Mouse (Mus musculus): ENCODE data around the gene Tcf7l1. TPM values are rescaled to one million over a fixed set of nuclear protein-coding genes. Genes with fewer than 3 reads are reported as not detected.

The Tcf7l1 gene
- total and polyA plus RNA-seq, 2 experiments from 2014 or later: 1.3 to 9.2 TPM

DNA sequence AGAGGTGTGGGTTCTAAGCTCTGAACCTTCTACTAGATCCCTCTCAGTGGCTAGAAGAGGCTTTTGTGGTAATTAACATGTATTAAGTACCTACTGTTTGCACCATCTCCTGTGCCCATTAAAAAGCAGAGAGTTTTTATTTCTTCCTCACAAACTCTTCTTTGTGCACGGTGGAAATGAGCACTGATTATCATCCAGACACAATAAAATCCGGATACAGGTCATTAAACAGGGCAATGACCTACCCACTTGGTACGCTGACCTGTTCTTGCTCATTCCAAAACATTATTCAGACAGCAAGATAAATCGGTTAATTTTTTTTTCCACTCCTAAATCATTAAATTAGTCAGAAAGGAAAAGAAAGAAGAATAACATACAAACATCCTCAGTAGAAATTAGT, 106.8 kb downstream of the Tcf7l1 start:
- ATAC-seq (ENCODE audit: insufficient read depth, low read depth) (no peak), DNase-seq (ENCODE audit: low spot score) (no peak)
- Histone ChIP-seq H3K4me2 (ENCODE audit: low read depth, low read length) (no peak overlapping the region), H3K9ac (replicated peaks; ENCODE audit: low read depth, low read length) (no peak overlapping the region), H3K4me1 (ENCODE audit: control insufficient read depth, insufficient read depth) (peaks cover 31% of the 10 kb centered on the region), H3K9me3 (replicated peaks; ENCODE audit: control insufficient read depth, low read length) (no peaks in the 10 kb centered on the region), H3K36me3 (replicated peaks; ENCODE audit: control insufficient read depth, insufficient read depth, low read length) (no peaks in the 10 kb centered on the region), H3K4me3 (ENCODE audit: low read depth, low read length) (no peak overlapping the region), H3K27ac (ENCODE audit: low read depth) (no peak overlapping the region), H3K27me3 (ENCODE audit: control insufficient read depth, insufficient read depth, low read length) (no peaks in the 10 kb centered on the region)
- WGBS: 68% methylated on average over 4 of the region's 4 CpGs
- no peak for TF ChIP-seq CTCF (IDR thresholded peaks at IDR 0.05; ENCODE audit: low read depth)
- TF ChIP-seq EP300 (IDR thresholded peaks at IDR 0.05; ENCODE audit: low read depth): no peak

DNA sequence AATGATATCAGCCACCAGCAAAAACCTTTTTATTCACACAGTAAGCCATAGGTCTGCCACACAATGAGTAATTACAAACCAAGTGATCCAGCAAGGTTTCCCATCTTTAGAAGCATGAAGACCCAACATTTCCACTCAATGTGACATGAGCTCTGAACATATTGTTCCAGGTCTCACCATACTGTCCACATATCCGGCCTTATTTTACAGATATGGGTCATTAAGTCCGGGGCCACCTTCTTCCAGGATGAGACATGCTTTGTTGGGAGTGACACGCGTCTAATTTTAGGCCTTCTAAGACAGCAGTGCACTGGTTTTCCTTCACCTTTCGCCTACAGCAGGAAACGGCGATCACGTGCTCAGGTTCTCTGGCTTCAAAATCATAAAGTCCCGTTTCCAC, 108.1 kb downstream of the Tcf7l1 start:
- Histone ChIP-seq H3K4me1 (ENCODE audit: control insufficient read depth, insufficient read depth) (peaks cover 28% of the 10 kb centered on the region), H3K9me3 (replicated peaks; ENCODE audit: control insufficient read depth, low read length) (no peaks in the 10 kb centered on the region), H3K4me3 (ENCODE audit: low read depth, low read length) (no peak overlapping the region), H3K27me3 (ENCODE audit: control insufficient read depth, insufficient read depth, low read length) (no peaks in the 10 kb centered on the region), H3K36me3 (replicated peaks; ENCODE audit: control insufficient read depth, insufficient read depth, low read length) (no peaks in the 10 kb centered on the region), H3K27ac (ENCODE audit: low read depth) (peak overlapping the region; percentile 49; the same call in 1 of the 2 replicates), H3K9ac (replicated peaks; ENCODE audit: low read depth, low read length) (no peak overlapping the region), H3K4me2 (ENCODE audit: low read depth, low read length) (no peak overlapping the region)
- 53% methylated on average over 9 of the region's 9 CpGs for WGBS
- DNase-seq (ENCODE audit: low spot score) (no peak), ATAC-seq (ENCODE audit: insufficient read depth, low read depth) (no peak)
- TF ChIP-seq EP300 (IDR thresholded peaks at IDR 0.05; ENCODE audit: low read depth) (no peak), CTCF (IDR thresholded peaks at IDR 0.05; ENCODE audit: low read depth) (no peak)

DNA sequence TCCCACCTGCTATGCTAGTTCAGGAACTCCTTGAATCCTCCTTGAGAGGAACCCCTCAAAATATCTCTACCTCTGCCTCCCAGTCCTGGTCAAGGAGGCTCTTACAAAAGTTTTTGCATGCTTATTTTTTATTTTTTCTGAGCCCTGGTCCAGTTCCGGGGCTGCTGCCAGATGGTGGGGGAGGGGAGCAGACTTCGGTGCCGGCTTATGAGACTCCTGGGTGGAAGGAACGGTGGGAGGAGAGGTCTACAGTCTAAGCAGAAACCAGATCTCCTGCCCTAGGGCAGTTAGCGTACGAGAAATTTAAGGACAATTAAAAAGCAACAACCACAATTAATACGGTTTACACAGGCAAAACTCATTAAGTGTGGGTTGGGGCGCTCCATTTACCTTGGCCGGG, 110.4 kb downstream of the Tcf7l1 start:
- Histone ChIP-seq H3K4me2 (ENCODE audit: low read depth, low read length) (no peak overlapping the region), H3K9me3 (replicated peaks; ENCODE audit: control insufficient read depth, low read length) (no peaks in the 10 kb centered on the region), H3K9ac (replicated peaks; ENCODE audit: low read depth, low read length) (no peak overlapping the region), H3K27ac (ENCODE audit: low read depth) (no peak overlapping the region), H3K4me1 (ENCODE audit: control insufficient read depth, insufficient read depth) (peaks cover 18% of the 10 kb centered on the region; the same call in 1 of the 2 replicates), H3K27me3 (ENCODE audit: control insufficient read depth, insufficient read depth, low read length) (no peaks in the 10 kb centered on the region), H3K4me3 (ENCODE audit: low read depth, low read length) (no peak overlapping the region), H3K36me3 (replicated peaks; ENCODE audit: control insufficient read depth, insufficient read depth, low read length) (no peaks in the 10 kb centered on the region)
- no peak for DNase-seq (ENCODE audit: low spot score)
- TF ChIP-seq EP300 (IDR thresholded peaks at IDR 0.05; ENCODE audit: low read depth) (no peak), CTCF (IDR thresholded peaks at IDR 0.05; ENCODE audit: low read depth) (no peak)
- ATAC-seq (ENCODE audit: insufficient read depth, low read depth): no peak
- WGBS: 60% methylated on average over 9 of the region's 9 CpGs

DNA sequence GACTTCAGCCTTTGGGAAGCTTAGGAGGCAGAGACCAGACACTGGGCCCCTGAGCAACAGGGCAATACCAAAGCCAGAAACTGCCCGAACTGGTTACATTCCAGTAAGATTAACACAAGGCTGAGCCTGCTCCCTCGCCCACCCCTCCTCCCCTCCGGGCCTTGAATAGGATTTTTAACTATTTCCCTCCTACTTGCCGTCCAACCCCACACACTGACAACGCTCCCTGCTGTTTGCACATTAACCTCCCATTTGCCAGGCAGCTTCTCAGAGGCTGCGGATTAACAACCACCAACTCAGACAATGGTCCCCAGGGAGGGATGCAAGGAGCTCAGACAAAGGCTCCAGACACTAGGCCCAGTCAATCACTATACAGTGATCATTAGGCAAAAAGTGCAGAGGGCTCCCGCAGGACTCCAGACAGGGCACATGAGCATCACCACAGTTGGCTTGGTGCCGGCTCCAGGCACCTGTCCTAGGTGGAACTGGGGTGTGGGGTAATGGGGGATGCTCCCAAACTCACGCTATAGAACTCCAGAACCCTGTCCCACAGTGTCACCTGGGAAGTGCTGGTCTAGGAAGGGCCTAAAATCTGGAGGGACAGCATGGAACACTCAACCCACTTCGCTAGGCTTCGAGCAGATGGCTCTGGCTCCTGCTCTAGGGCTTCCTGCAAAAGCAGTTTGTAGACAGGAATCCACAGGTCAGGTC, 111.4 kb downstream of the Tcf7l1 start:
- ATAC-seq (ENCODE audit: insufficient read depth, low read depth): no peak
- H3K9me3 ChIP-seq (replicated peaks; ENCODE audit: control insufficient read depth, low read length): no peaks in the 10 kb centered on the region
- 43% methylated on average over 11 of the region's 11 CpGs for WGBS
- peaks cover 14% of the 10 kb centered on the region; the same call in 1 of the 2 replicates for H3K4me1 ChIP-seq (ENCODE audit: control insufficient read depth, insufficient read depth)
- peak overlapping the region; percentile 47; the same call in 1 of the 2 replicates for H3K27ac ChIP-seq (ENCODE audit: low read depth)
- DNase-seq (ENCODE audit: low spot score): no peak
- H3K9ac ChIP-seq (replicated peaks; ENCODE audit: low read depth, low read length): no peak overlapping the region
- peak overlapping the region; percentile 13; the same call in 1 of the 2 replicates for H3K4me2 ChIP-seq (ENCODE audit: low read depth, low read length)
- no peaks in the 10 kb centered on the region for H3K36me3 ChIP-seq (replicated peaks; ENCODE audit: control insufficient read depth, insufficient read depth, low read length)
- H3K4me3 ChIP-seq (ENCODE audit: low read depth, low read length): no peak overlapping the region
- H3K27me3 ChIP-seq (ENCODE audit: control insufficient read depth, insufficient read depth, low read length): no peaks in the 10 kb centered on the region
- TF ChIP-seq EP300 (IDR thresholded peaks at IDR 0.05; ENCODE audit: low read depth) (no peak), CTCF (IDR thresholded peaks at IDR 0.05; ENCODE audit: low read depth) (no peak)

DNA sequence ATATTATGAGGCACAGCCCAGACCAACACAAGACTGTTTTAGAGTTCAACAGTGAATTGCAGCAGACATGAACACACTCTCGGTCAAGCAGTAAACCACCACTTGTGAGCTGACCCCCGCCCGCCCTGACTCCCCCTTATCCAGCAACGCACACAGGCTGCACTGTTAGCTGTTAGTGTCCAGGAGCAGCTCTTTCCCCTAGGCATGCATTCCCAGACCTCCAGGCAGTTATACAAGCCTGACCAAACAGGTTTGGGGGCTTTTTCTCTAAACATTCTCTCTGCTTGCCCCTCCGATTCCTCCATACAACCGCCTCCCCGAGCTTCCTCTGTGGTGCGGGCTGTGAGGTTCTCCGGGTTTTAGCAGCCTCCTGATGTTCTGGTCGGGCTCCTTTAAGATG, 112.0 kb downstream of the Tcf7l1 start:
- H3K27ac ChIP-seq (ENCODE audit: low read depth): peak overlapping the region; percentile 47
- no peaks in the 10 kb centered on the region for H3K9me3 ChIP-seq (replicated peaks; ENCODE audit: control insufficient read depth, low read length)
- peaks cover 14% of the 10 kb centered on the region; the same call in 1 of the 2 replicates for H3K4me1 ChIP-seq (ENCODE audit: control insufficient read depth, insufficient read depth)
- ATAC-seq (ENCODE audit: insufficient read depth, low read depth) (no peak), DNase-seq (ENCODE audit: low spot score) (no peak)
- H3K9ac ChIP-seq (replicated peaks; ENCODE audit: low read depth, low read length): no peak overlapping the region
- no peak overlapping the region for H3K4me3 ChIP-seq (ENCODE audit: low read depth, low read length)
- peak overlapping the region; percentile 13; the same call in 1 of the 2 replicates for H3K4me2 ChIP-seq (ENCODE audit: low read depth, low read length)
- TF ChIP-seq EP300 (IDR thresholded peaks at IDR 0.05; ENCODE audit: low read depth) (no peak), CTCF (IDR thresholded peaks at IDR 0.05; ENCODE audit: low read depth) (no peak)
- H3K27me3 ChIP-seq (ENCODE audit: control insufficient read depth, insufficient read depth, low read length): no peaks in the 10 kb centered on the region
- WGBS: 43% methylated on average over 10 of the region's 10 CpGs
- no peaks in the 10 kb centered on the region for H3K36me3 ChIP-seq (replicated peaks; ENCODE audit: control insufficient read depth, insufficient read depth, low read length)

DNA sequence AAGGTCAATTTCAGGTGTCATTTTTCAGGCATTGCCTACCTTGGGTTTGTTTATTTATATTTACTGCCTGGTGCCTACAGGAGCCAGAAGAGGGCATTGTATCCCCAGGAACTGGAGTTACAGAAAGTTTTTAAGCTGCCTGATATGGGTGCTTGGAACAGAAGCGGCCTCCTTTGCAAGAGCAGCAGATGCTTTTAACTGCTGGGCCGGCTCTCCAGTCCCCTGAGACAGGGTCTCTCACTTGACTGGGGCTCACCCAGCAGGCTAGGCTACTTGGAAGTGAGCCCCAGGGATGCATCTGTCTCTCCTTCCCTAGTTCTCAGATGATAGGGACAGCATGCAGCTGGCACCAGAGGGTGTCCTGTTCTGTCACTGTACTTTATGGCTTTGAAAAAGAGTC, 112.7 kb downstream of the Tcf7l1 start:
- Histone ChIP-seq H3K9me3 (replicated peaks; ENCODE audit: control insufficient read depth, low read length) (no peaks in the 10 kb centered on the region), H3K27ac (ENCODE audit: low read depth) (no peak overlapping the region), H3K36me3 (replicated peaks; ENCODE audit: control insufficient read depth, insufficient read depth, low read length) (no peaks in the 10 kb centered on the region), H3K27me3 (ENCODE audit: control insufficient read depth, insufficient read depth, low read length) (no peaks in the 10 kb centered on the region), H3K4me1 (ENCODE audit: control insufficient read depth, insufficient read depth) (peaks cover 20% of the 10 kb centered on the region), H3K4me2 (ENCODE audit: low read depth, low read length) (no peak overlapping the region), H3K9ac (replicated peaks; ENCODE audit: low read depth, low read length) (no peak overlapping the region), H3K4me3 (ENCODE audit: low read depth, low read length) (no peak overlapping the region)
- no peak for TF ChIP-seq EP300 (IDR thresholded peaks at IDR 0.05; ENCODE audit: low read depth)
- peak; percentile 29 for TF ChIP-seq CTCF (IDR thresholded peaks at IDR 0.05; ENCODE audit: low read depth)
- WGBS: 65% methylated on average over 2 of the region's 2 CpGs
- DNase-seq (ENCODE audit: low spot score) (no peak), ATAC-seq (ENCODE audit: insufficient read depth, low read depth) (no peak)
